Mouse (Mus musculus) megakaryocyte progenitor cell, adult 5-6 weeks (primary cell): ENCODE results near the gene Olfr742. TPM values are rescaled to one million over a fixed set of nuclear protein-coding genes. Genes with fewer than 3 reads are reported as not detected.

Experiments
- ATAC-seq: replicated peaks from 2 replicates; pipeline ENCODE4 v1.8.0; 2016; ENCODE audit warnings: mild to moderate bottlenecking, moderate TSS enrichment, inconsistent platforms; ENCODE audit not compliant: poor library complexity
- total RNA-seq, 2 experiments: library from RNA; stranded (forward) in 1 of 2; stranded (reverse) in 1 of 2; fragments of 157-497, 149-512 nt in 1 of 2; fragments of 200-1000 nt in 1 of 2; gene quantifications; 2 replicates each; pipeline versions ENCODE4 v1.2.3 to v1.2.4; 2015 to 2017

The Olfr742 gene
- not detected in 2 replicates for total RNA-seq (2015)
- total RNA-seq (2017): not detected in 2 replicates

GRCm38 (mm10) chr14:50503300-50503699 is at the start of gene Olfr742:
Gene Olfr742, plus strand, starts transcription at chr14:50503600.
- no peak for ATAC-seq

DNA sequence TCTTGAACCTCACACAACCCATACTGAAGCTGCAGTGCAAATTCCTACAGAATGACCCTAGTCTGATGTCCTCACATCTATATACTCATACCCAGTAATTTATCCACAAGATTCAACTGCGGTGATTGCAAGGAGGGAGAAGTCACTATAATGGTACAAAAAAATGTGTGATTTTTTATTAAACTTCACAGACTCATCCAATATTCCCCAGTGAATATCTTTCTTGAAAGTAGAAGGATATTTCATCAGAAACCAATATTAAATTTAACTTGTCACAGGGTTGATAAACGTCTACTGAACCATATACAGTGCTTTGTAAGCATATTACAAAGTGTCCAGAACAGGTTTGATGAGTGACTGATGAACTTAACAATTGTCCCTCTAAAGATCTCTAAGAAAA is 31.0 kb upstream of the Olfr742 start, which contains the start of gene Olfr741:
Gene Olfr741 (plus strand): TSS at position 301 of the 400 bp plus-strand sequence.
- ATAC-seq: no peak

DNA sequence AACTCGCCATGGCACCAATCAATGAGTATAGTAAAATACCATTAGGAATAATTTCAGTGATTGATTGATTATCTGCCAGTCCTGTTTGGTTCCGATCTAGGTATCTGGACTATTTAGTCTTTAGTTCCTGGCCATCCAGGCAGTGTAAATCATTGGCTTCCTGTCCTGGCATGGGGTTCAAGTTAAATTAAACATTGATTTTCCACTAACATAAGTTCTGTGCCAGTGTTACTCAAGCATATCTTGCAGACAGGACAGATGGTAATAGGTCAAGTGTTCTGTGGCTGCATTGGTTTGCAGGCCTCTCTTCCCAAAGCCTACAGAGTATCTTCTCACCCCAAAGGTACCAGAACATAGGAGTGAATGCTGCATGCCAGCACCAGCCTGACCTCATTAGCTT is 25.0 kb upstream of the Olfr742 start:
- no peak for ATAC-seq

DNA sequence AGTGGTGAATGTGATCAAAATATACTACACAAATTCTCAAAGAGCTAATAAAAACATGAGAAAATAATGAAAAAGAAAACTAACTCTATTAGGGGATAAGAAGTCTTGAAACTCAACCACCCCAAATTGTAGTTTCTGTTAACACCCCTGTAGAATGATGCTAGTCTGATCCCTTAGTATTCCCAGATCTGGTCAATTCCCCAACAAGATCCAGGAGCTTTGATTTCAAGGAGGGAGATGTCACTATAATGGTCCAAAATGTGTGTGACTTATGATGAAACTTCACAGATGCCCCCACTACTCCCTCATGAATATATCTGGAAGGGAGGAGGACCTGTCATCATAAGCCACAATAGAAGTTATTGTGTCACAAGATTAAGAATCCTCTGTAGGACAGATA is 18.1 kb downstream of the Olfr742 start, which contains the start of gene Olfr743:
Gene Olfr743 (plus strand): TSS at position 301 of the 400 bp plus-strand sequence.
- no peak for ATAC-seq

GRCm38 (mm10) chr14:50552734-50553133 is 49.3 kb downstream of the Olfr742 start:
- ATAC-seq: no peak

Other genes with a start within 250 kb of the Olfr742 start
- not detected in 2 replicates for gene Olfr732, start 219.4 kb upstream of the Olfr742 start, total RNA-seq (2015)
- gene Olfr732, start 219.4 kb upstream of the Olfr742 start, total RNA-seq (2017): not detected in 2 replicates
- gene Olfr733, start 202.1 kb upstream of the Olfr742 start, total RNA-seq (2015): not detected in 2 replicates
- gene Olfr733, start 202.1 kb upstream of the Olfr742 start, total RNA-seq (2017): not detected in 2 replicates
- gene Olfr734, start 176.8 kb upstream of the Olfr742 start, total RNA-seq (2015): not detected in 2 replicates
- gene Olfr734, start 176.8 kb upstream of the Olfr742 start, total RNA-seq (2017): not detected in 2 replicates
- gene Olfr735, start 154.7 kb upstream of the Olfr742 start, total RNA-seq (2015): not detected in 2 replicates
- not detected in 2 replicates for gene Olfr735, start 154.7 kb upstream of the Olfr742 start, total RNA-seq (2017)
- gene Tlr11, start 145.7 kb upstream of the Olfr742 start, total RNA-seq (2015): 0.12 TPM in 1 of 2 replicates, not detected in the other
- not detected in 2 replicates for gene Tlr11, start 145.7 kb upstream of the Olfr742 start, total RNA-seq (2017)
- gene Olfr736, start 122.4 kb upstream of the Olfr742 start, total RNA-seq (2015): not detected in 2 replicates
- not detected in 2 replicates for gene Olfr736, start 122.4 kb upstream of the Olfr742 start, total RNA-seq (2017)
- gene Olfr738, start 96.0 kb upstream of the Olfr742 start, total RNA-seq (2015): not detected in 2 replicates
- not detected in 2 replicates for gene Olfr738, start 96.0 kb upstream of the Olfr742 start, total RNA-seq (2017)
- not detected in 2 replicates for gene Olfr739, start 85.0 kb upstream of the Olfr742 start, total RNA-seq (2015)
- not detected in 2 replicates for gene Olfr739, start 85.0 kb upstream of the Olfr742 start, total RNA-seq (2017)
- not detected in 2 replicates for gene Olfr740, start 58.1 kb upstream of the Olfr742 start, total RNA-seq (2015)
- gene Olfr740, start 58.1 kb upstream of the Olfr742 start, total RNA-seq (2017): not detected in 2 replicates
- not detected in 2 replicates for gene Olfr741, start 30.9 kb upstream of the Olfr742 start, total RNA-seq (2015)
- gene Olfr741, start 30.9 kb upstream of the Olfr742 start, total RNA-seq (2017): not detected in 2 replicates
- gene Olfr743, start 18.2 kb downstream of the Olfr742 start, total RNA-seq (2015): not detected in 2 replicates
- not detected in 2 replicates for gene Olfr743, start 18.2 kb downstream of the Olfr742 start, total RNA-seq (2017)
- not detected in 2 replicates for gene Olfr744, start 111.3 kb downstream of the Olfr742 start, total RNA-seq (2015)
- gene Olfr744, start 111.3 kb downstream of the Olfr742 start, total RNA-seq (2017): not detected in 2 replicates
- not detected in 2 replicates for gene Olfr745, start 135.8 kb downstream of the Olfr742 start, total RNA-seq (2015)
- gene Olfr745, start 135.8 kb downstream of the Olfr742 start, total RNA-seq (2017): not detected in 2 replicates
- not detected in 2 replicates for gene Olfr746, start 143.5 kb downstream of the Olfr742 start, total RNA-seq (2015)
- not detected in 2 replicates for gene Olfr746, start 143.5 kb downstream of the Olfr742 start, total RNA-seq (2017)
- gene Olfr747, start 189.6 kb downstream of the Olfr742 start, total RNA-seq (2015): not detected in 2 replicates
- gene Olfr747, start 189.6 kb downstream of the Olfr742 start, total RNA-seq (2017): not detected in 2 replicates
- gene Olfr748, start 203.8 kb downstream of the Olfr742 start, total RNA-seq (2015): not detected in 2 replicates
- gene Olfr748, start 203.8 kb downstream of the Olfr742 start, total RNA-seq (2017): not detected in 2 replicates
- gene Olfr749, start 241.5 kb downstream of the Olfr742 start, total RNA-seq (2015): not detected in 2 replicates
- gene Olfr749, start 241.5 kb downstream of the Olfr742 start, total RNA-seq (2017): not detected in 2 replicates